Mouse (Mus musculus) left cerebral cortex, adult 18-20 months (tissue): Measurements from ENCODE around the gene Gm17087. TPM values are rescaled to one million over a fixed set of nuclear protein-coding genes. Genes with fewer than 3 reads are reported as not detected.

Experiments
- DNase-seq, 2 experiments: peaks; one replicate each; pipeline ENCODE4 v3.0.0; 2021 to 2022; ENCODE audit warnings: low spot score in 2 of 2, mixed read lengths in 1 of 2
- total RNA-seq, 2 experiments: library from RNA; stranded (reverse); gene quantifications; 2 replicates each; pipeline ENCODE4 v1.2.3; 2021

Gene Gm17087
- total RNA-seq, 2 experiments from 2014 or later = not detected

- DNase-seq = no peak
Observed at GRCm38 (mm10) chr17:8546366-8546765, 20.4 kb downstream of the Gm17087 start.

- DNase-seq = no peak
Observed at GRCm38 (mm10) chr17:8541974-8542538, 24.7 kb downstream of the Gm17087 start.

GRCm38 (mm10) chr17:8538102-8538501 is 28.6 kb downstream of the Gm17087 start:
- no peak for DNase-seq

GRCm38 (mm10) chr17:8536522-8536921 is 30.2 kb downstream of the Gm17087 start:
- no peak for DNase-seq

GRCm38 (mm10) chr17:8533828-8534227 is 32.9 kb downstream of the Gm17087 start:
- no peak for DNase-seq

GRCm38 (mm10) chr17:8532609-8533008 is 34.1 kb downstream of the Gm17087 start:
- no peak for DNase-seq

- DNase-seq = no peak
Observed at GRCm38 (mm10) chr17:8528641-8529040, 38.1 kb downstream of the Gm17087 start.

- DNase-seq = peak; percentile 43 to 45
Observed at GRCm38 (mm10) chr17:8526815-8527261, 39.9 kb downstream of the Gm17087 start.

- DNase-seq = peak in 1 of 2 experiments; percentile 42
Observed at GRCm38 (mm10) chr17:8525971-8526740, 40.6 kb downstream of the Gm17087 start.

GRCm38 (mm10) chr17:8525225-8525721 is 41.5 kb downstream of the Gm17087 start, which contains the start of gene Pde10a:
TSS of gene Pde10a (plus strand) at chr17:8525372.
- DNase-seq = peak; percentile 41 to 43

- peak; percentile 90 to 95 for DNase-seq
Observed at GRCm38 (mm10) chr17:8524387-8525165, 42.2 kb downstream of the Gm17087 start.

- DNase-seq = no peak
Observed at GRCm38 (mm10) chr17:8523986-8524385, 42.8 kb downstream of the Gm17087 start.

- peak; percentile 56 to 77 for DNase-seq
Observed at GRCm38 (mm10) chr17:8516006-8516405, 50.7 kb downstream of the Gm17087 start.

Other genes with a start within 250 kb of the Gm17087 start
- gene Prr18, start 229.5 kb downstream of the Gm17087 start, total RNA-seq = 10 to 100 TPM; 14.0 to 17.9 TPM
- 1 to 10 TPM in 1 of 2 experiments, under 1 TPM in 1; 0.84 to 1.3 TPM for gene T2, start 211.0 kb downstream of the Gm17087 start, total RNA-seq
- not detected for gene T, start 132.5 kb downstream of the Gm17087 start, total RNA-seq
- 100 to 1,000 TPM in 1 of 2 experiments, 10 to 100 TPM in 1; 82.9 to 134 TPM for gene Pde10a, start 41.6 kb downstream of the Gm17087 start, total RNA-seq